Mouse (Mus musculus) activated CD4-positive, CD25-positive, alpha-beta regulatory T cell, adult 9 weeks (primary cell): ENCODE results near the gene Smg5. TPM values are rescaled to one million over a fixed set of nuclear protein-coding genes. Genes with fewer than 3 reads are reported as not detected.

Experiments used
- polyA plus RNA-seq: library from polyadenylated mRNA; unstranded; fragments of 100-300 nt; shearing (Covaris generic); gene quantifications from one replicate; pipeline ENCODE4 v1.2.1, GENCODE M21; 2017

Smg5 gene
- 53.1 TPM for polyA plus RNA-seq

GRCm38 (mm10) chr3:88336058-88337013 is at the start of gene Smg5, which contains the start of gene Tmem79:
Gene Smg5 (plus strand): TSS chr3:88336260.
Gene Tmem79 (minus strand): TSS chr3:88336148.

GRCm38 (mm10) chr3:88287110-88287509 is 49.0 kb upstream of the Smg5 start, which contains the start of gene Gm38392:
Gene Gm38392 (minus strand): TSS chr3:88287210.

GRCm38 (mm10) chr3:88296561-88297318 is 39.3 kb upstream of the Smg5 start, which contains the start of the genes Tsacc and Cct3:
Gene Tsacc (minus strand): TSS chr3:88296999.
Gene Cct3 (plus strand): TSS chr3:88297116.

GRCm38 (mm10) chr3:88324951-88325405 is 11.1 kb upstream of the Smg5 start, which contains the start of gene Glmp:
Gene Glmp (plus strand): TSS chr3:88325023.

GRCm38 (mm10) chr3:88364337-88364736 is 28.3 kb downstream of the Smg5 start, which contains the start of gene Paqr6:
Gene Paqr6 (plus strand): TSS chr3:88364584.

GRCm38 (mm10) chr3:88372643-88373042 is 36.6 kb downstream of the Smg5 start, which contains the start of gene Bglap3:
Gene Bglap3 (minus strand): TSS chr3:88372743.

GRCm38 (mm10) chr3:88378599-88378998 is 42.5 kb downstream of the Smg5 start, which contains the start of gene Bglap2:
Gene Bglap2 (minus strand): TSS chr3:88378699.

GRCm38 (mm10) chr3:88384364-88384763 is 48.3 kb downstream of the Smg5 start, which contains the start of gene Bglap:
Gene Bglap (minus strand): TSS chr3:88384464.

GRCm38 (mm10) chr3:88409741-88410644 is 73.9 kb downstream of the Smg5 start, which contains the start of gene Pmf1:
Gene Pmf1 (minus strand): TSS chr3:88410331.

Other genes starting within 250 kb of the Smg5 start
- gene Mef2d, start 193.9 kb upstream of the Smg5 start, polyA plus RNA-seq = 27.2 TPM
- not detected for gene Rhbg, start 81.6 kb upstream of the Smg5 start, polyA plus RNA-seq
- gene Gm38392, start 49.0 kb upstream of the Smg5 start, polyA plus RNA-seq = not detected
- 11.0 TPM for gene Tsacc, start 39.3 kb upstream of the Smg5 start, polyA plus RNA-seq
- 376 TPM for gene Cct3, start 39.1 kb upstream of the Smg5 start, polyA plus RNA-seq
- gene Glmp, start 11.2 kb upstream of the Smg5 start, polyA plus RNA-seq = 422 TPM
- gene Tmem79, start 112 bp upstream of the Smg5 start, polyA plus RNA-seq = 1.4 TPM
- not detected for gene Paqr6, start 28.3 kb downstream of the Smg5 start, polyA plus RNA-seq
- gene Bglap3, start 36.5 kb downstream of the Smg5 start, polyA plus RNA-seq = not detected
- not detected for gene Bglap2, start 42.4 kb downstream of the Smg5 start, polyA plus RNA-seq
- gene Bglap, start 48.2 kb downstream of the Smg5 start, polyA plus RNA-seq = not detected
- gene Pmf1, start 74.1 kb downstream of the Smg5 start, polyA plus RNA-seq = 34.7 TPM
- 21.2 TPM for gene Slc25a44, start 88.9 kb downstream of the Smg5 start, polyA plus RNA-seq
- 33.9 TPM for gene Sema4a, start 124.9 kb downstream of the Smg5 start, polyA plus RNA-seq
- 12.2 TPM for gene Lmna, start 173.7 kb downstream of the Smg5 start, polyA plus RNA-seq
- 0.26 TPM for gene Mex3a, start 196.1 kb downstream of the Smg5 start, polyA plus RNA-seq
- not detected for gene Rab25, start 212.0 kb downstream of the Smg5 start, polyA plus RNA-seq
- gene Lamtor2, start 216.8 kb downstream of the Smg5 start, polyA plus RNA-seq = 198 TPM
- 49.3 TPM for gene Ubqln4, start 217.5 kb downstream of the Smg5 start, polyA plus RNA-seq
- gene Ssr2, start 239.6 kb downstream of the Smg5 start, polyA plus RNA-seq = 136 TPM